Mouse (Mus musculus): ENCODE measurements around the gene Cdkl2. TPM values are rescaled to one million over a fixed set of nuclear protein-coding genes. Genes with fewer than 3 reads are reported as not detected.

The Cdkl2 gene
- under 1 TPM; 0.46 to 0.60 TPM for total RNA-seq (2023)

GRCm38 (mm10) chr5:92043783-92044182, at the start of gene Cdkl2:
Cdkl2 (minus strand) TSS chr5:92043883.

GRCm38 (mm10) chr5:92083417-92084038, 39.8 kb upstream of the Cdkl2 start, which contains the start of gene G3bp2:
G3bp2 (minus strand) TSS chr5:92083719.

GRCm38 (mm10) chr5:91987236-91987635, 56.4 kb downstream of the Cdkl2 start, which contains the start of gene Odaph:
Odaph (plus strand) TSS chr5:91987475.

GRCm38 (mm10) chr5:91962639-91963440, 80.8 kb downstream of the Cdkl2 start, which contains the start of gene Rchy1:
Rchy1 (minus strand) TSS chr5:91963068.

Other genes starting within 250 kb of the Cdkl2 start
- 10 to 100 TPM; 71.1 to 78.9 TPM for gene Rchy1, start 80.8 kb downstream of the Cdkl2 start, total RNA-seq (2023)
- not detected for gene Odaph, start 56.4 kb downstream of the Cdkl2 start, total RNA-seq (2023)
- gene G3bp2, start 39.8 kb upstream of the Cdkl2 start, total RNA-seq (2023), result 10 to 100 TPM; 51.5 to 61.9 TPM
- 10 to 100 TPM; 42.4 to 45.4 TPM for gene Uso1, start 94.1 kb upstream of the Cdkl2 start, total RNA-seq (2023)
- not detected for gene U90926, start 171.5 kb upstream of the Cdkl2 start, total RNA-seq (2023)
- 1 to 10 TPM in 1 of 2 experiments, under 1 TPM in 1; 0.96 to 1.1 TPM for gene Ppef2, start 212.4 kb upstream of the Cdkl2 start, total RNA-seq (2023)
- gene Naaa, start 234.3 kb upstream of the Cdkl2 start, total RNA-seq (2023), result 10 to 100 TPM; 74.1 to 87.0 TPM

Data from neutrophil, adult 83 days (primary cell).